Mouse (Mus musculus): ENCODE measurements around the gene Gm4792. TPM values are rescaled to one million over a fixed set of nuclear protein-coding genes. Genes with fewer than 3 reads are reported as not detected.

The Gm4792 gene
- polyA plus RNA-seq, 1 experiment from 2014 or later = not detected

DNA sequence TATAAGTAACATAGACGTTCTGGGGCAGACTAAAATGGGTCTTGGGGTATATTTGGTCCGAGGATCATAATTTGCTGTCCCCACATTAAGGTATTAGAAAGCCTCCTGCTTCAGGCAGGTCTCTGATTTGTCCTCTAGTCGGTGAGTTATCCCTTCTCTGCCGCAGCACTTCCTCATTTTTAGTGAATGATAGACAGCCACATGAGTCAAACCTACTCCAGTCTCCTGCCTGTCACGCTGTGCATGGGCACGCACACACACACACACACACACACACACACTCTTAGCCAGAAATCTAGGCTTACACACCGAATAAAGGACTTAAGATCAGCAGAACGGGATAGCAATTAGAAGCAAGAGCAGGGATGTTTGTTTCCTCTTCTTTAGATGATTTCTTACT is 34.8 kb upstream of the Gm4792 start:
- ATAC-seq (ENCODE audit: extremely low read depth, insufficient number of reproducible peaks, low FRiP score, low TSS enrichment) = no peak

DNA sequence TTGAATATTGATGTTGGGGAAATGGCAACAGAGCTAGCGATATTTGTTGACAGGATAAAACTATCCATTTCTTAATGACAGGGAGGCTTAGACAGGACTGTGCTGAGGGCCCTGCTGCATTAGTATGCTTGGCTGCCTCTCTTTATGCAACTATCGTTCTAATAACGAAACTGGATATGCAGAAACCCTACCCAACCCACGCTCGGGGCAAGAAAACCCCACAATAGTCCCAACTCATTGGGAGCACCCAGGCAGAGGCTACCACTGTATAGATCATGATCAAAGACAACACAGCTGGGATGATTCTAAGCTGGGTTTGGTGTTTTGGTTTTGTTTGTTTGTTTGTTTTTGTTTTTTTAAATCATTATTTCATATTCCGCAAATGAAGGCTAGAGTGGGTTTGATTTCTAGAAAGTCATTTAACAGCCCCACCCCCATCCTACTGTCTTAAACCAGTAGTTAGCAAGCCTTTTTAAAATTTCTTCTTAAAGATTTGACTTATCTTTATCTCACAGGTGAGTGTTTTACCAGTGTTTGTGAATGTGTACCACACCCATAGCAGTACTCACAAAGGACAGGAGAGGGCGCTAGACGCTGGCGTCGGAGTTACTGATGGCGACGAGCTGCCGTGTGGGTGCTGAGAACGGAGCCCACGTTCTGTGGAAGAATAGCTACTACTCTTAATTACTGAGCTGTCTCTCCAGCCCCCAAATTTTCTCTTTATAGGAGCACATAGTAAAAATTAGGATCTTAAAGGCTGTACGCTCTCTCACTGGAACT is 34.0 kb upstream of the Gm4792 start:
- no peaks in the 10 kb centered on the region for H3K9me3 ChIP-seq
- no peak overlapping the region for H3K4me3 ChIP-seq
- no peak for ATAC-seq (ENCODE audit: extremely low read depth, insufficient number of reproducible peaks, low FRiP score, low TSS enrichment)
- peaks cover 25% of the 10 kb centered on the region for H3K4me1 ChIP-seq
- no peak overlapping the region for H3K9ac ChIP-seq
- WGBS = 79% methylated on average over 16 of the region's 16 CpGs
- no peak overlapping the region for H3K27ac ChIP-seq (replicated peaks)
- H3K36me3 ChIP-seq = no peaks in the 10 kb centered on the region
- H3K27me3 ChIP-seq (replicated peaks) = no peaks in the 10 kb centered on the region
- H3K4me2 ChIP-seq = no peak overlapping the region

More for the DNA sequence above, 34.8 kb upstream of the Gm4792 start:
- Histone ChIP-seq H3K36me3 (no peaks in the 10 kb centered on the region), H3K27ac (replicated peaks) (no peak overlapping the region), H3K4me1 (peaks cover 25% of the 10 kb centered on the region), H3K9ac (no peak overlapping the region), H3K27me3 (replicated peaks) (no peaks in the 10 kb centered on the region), H3K4me2 (no peak overlapping the region), H3K9me3 (no peaks in the 10 kb centered on the region), H3K4me3 (no peak overlapping the region)
- WGBS = 76% methylated on average over 8 of the region's 8 CpGs

DNA sequence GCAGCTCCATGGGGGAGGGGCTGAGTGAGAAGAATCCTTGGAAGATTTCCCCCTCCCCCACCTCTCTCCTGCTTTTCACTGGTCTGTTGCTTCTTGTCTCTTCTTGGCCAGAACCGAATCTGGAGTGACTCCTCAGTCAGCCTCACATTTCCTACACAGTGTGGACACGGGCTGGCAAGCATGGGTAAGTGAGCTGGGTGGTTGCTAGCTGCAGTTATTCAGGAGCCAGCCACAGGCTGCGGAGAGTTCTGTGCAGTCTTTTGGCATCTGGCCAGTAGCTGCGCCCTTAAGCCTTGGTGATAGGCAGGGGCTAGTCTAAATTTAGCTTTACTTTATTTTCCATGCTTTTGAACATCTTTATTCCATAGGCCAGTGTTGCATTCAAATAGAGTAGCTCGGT is 31.5 kb upstream of the Gm4792 start:
- peak; percentile 44; the same call in 1 of the 2 replicates for ATAC-seq (ENCODE audit: extremely low read depth, insufficient number of reproducible peaks, low FRiP score, low TSS enrichment)
- Histone ChIP-seq H3K4me1 (peaks cover 31% of the 10 kb centered on the region), H3K4me3 (peak overlapping the region; percentile 1; the same call in 1 of the 2 replicates), H3K36me3 (no peaks in the 10 kb centered on the region), H3K4me2 (peak overlapping the region; percentile 59), H3K9ac (0 out of 2 replicates have a peak overlapping the region, but pooled peaks have one; percentile 28), H3K9me3 (peaks cover 3% of the 10 kb centered on the region; the same call in 1 of the 2 replicates), H3K27ac (replicated peaks) (peak overlapping the region; percentile 80), H3K27me3 (replicated peaks) (no peaks in the 10 kb centered on the region)
- WGBS = 13% methylated on average over 5 of the region's 5 CpGs

DNA sequence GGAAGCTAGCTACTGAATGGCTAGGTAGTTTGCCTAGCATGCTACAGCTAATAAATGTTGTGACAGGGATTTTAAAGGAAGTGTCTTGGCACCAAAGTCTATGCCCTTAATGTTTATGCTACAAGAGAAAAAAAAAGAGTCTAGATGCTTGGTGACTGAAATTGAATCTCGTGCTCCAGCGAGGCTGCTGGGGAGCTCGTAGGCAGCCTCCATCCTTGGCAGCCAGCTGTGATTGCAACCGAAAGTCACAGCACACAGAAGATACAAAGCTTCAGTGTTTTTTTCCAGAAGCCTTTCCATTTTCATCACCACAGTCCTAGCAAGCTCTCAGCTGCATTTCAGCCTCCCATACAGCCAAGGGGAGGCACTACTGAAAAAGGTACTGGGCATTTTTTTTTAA is 20.1 kb upstream of the Gm4792 start:
- no peaks in the 10 kb centered on the region for H3K4me1 ChIP-seq
- 50% methylated on average over 4 of the region's 4 CpGs for WGBS
- H3K4me2 ChIP-seq = no peak overlapping the region
- no peak overlapping the region for H3K4me3 ChIP-seq
- H3K9ac ChIP-seq = no peak overlapping the region
- peaks cover 3% of the 10 kb centered on the region for H3K27me3 ChIP-seq (replicated peaks)
- no peaks in the 10 kb centered on the region for H3K36me3 ChIP-seq
- ATAC-seq (ENCODE audit: extremely low read depth, insufficient number of reproducible peaks, low FRiP score, low TSS enrichment) = no peak
- no peak overlapping the region for H3K27ac ChIP-seq (replicated peaks)
- no peaks in the 10 kb centered on the region for H3K9me3 ChIP-seq

DNA sequence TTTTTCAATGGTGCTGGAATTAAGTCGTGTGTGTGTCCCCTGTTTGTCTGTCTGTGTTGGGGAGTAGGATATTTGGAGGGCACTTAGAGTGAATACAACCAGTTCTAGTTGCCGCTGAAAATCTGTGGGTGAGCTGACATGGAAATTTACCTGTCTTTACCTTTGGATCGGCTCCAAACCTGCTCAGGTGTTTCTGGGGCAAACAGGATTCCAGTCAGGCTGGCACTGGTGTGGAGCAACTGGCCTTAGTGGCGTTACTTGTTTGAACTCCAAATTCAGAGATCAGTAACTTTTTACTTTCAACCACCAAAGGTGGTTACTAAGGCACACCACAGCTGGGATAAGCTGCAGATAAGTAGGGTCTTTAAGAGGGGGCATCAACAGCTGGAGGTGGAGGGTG is 14.6 kb upstream of the Gm4792 start:
- peaks cover 8% of the 10 kb centered on the region; the same call in 1 of the 2 replicates for H3K4me1 ChIP-seq
- no peaks in the 10 kb centered on the region for H3K36me3 ChIP-seq
- H3K27me3 ChIP-seq (replicated peaks) = peaks cover 29% of the 10 kb centered on the region
- WGBS = 75% methylated on average over 4 of the region's 4 CpGs
- H3K4me3 ChIP-seq = no peak overlapping the region
- ATAC-seq (ENCODE audit: extremely low read depth, insufficient number of reproducible peaks, low FRiP score, low TSS enrichment) = no peak
- no peak overlapping the region for H3K27ac ChIP-seq (replicated peaks)
- no peak overlapping the region for H3K4me2 ChIP-seq
- H3K9me3 ChIP-seq = no peaks in the 10 kb centered on the region
- no peak overlapping the region for H3K9ac ChIP-seq

DNA sequence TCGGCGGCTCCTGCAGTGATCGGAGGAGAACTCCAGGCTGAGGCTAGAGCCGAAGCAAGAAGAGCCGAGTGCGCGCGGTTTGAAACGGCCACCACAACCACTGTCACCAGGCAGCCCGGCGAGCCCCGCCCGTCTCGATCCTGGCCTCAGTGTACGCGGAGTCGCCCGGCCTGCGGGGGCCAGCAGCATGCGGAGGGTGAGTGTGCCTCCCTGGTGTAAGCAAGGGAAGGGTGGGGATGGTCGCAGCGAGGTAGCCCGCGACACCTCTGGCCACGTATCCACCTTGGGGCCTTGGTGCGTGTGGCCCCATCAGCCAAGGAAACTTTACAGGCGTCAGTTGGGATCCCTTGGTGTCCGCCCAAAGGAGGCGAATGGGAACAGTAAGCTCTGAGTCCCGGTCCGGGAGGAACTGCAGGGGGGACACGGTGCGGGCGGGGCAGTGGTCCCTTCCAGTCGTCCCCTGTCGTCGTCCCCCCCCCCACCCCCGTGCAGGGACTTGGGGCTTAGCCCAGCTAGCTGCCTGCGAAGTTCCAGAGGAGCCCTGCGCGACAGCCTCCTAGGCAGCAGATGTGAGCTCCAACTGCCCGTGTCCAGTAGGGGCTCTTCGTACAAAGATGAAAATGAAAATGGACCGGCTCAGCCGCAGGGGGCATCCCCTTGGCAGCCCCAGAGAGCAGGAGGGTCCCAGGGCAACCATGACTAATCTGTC is 13.7 kb upstream of the Gm4792 start:
- Histone ChIP-seq H3K36me3 (no peaks in the 10 kb centered on the region), H3K4me3 (peak overlapping the region; percentile 57), H3K4me1 (peaks cover 8% of the 10 kb centered on the region; the same call in 1 of the 2 replicates), H3K9me3 (no peaks in the 10 kb centered on the region), H3K9ac (peak overlapping the region; percentile 77), H3K27me3 (replicated peaks) (peaks cover 29% of the 10 kb centered on the region), H3K4me2 (peak overlapping the region; percentile 91), H3K27ac (replicated peaks) (no peak overlapping the region)
- under 1% methylated on average over 45 of the region's 45 CpGs for WGBS
- no peak for ATAC-seq (ENCODE audit: extremely low read depth, insufficient number of reproducible peaks, low FRiP score, low TSS enrichment)

DNA sequence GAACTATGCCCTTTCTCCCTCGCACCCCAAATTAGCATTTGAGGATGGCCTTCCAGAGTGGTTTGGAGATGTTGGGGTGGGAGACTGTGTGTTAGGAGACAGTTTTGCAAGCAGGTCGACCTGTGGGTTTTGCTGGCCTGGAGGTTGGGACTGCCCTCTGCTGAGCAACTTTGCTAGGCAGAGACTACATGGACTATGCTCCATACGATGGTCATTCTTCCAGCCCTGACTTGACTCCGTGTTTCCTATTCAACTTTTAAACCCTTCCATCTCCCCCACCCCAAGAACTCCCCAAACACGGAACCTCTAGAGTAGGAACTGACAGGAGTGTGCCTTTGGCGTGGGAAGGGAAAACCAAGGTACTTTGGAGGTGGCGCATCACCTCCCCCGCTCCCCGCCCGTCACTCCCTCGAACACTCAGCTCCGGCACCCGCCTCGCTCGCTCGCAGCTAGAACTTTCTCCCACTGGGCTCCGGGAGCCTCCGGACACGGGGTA is 13.1 kb upstream of the Gm4792 start, which contains the start of gene Tmcc3:
Gene Tmcc3 (plus strand): TSS at position 439 of the 496 bp plus-strand sequence.
- WGBS = 3% methylated on average over 19 of the region's 19 CpGs
- Histone ChIP-seq H3K27me3 (replicated peaks) (peaks cover 29% of the 10 kb centered on the region), H3K4me2 (peak within 1 kb of the TSS; percentile 91), H3K9me3 (no peaks in the 10 kb centered on the region), H3K4me3 (peak within 1 kb of the TSS; percentile 57), H3K4me1 (peaks cover 8% of the 10 kb centered on the region; the same call in 1 of the 2 replicates), H3K27ac (replicated peaks) (no peak within 1 kb of the TSS), H3K9ac (peak within 1 kb of the TSS; percentile 77), H3K36me3 (no peaks in the 10 kb centered on the region)
- ATAC-seq (ENCODE audit: extremely low read depth, insufficient number of reproducible peaks, low FRiP score, low TSS enrichment) = no peak

DNA sequence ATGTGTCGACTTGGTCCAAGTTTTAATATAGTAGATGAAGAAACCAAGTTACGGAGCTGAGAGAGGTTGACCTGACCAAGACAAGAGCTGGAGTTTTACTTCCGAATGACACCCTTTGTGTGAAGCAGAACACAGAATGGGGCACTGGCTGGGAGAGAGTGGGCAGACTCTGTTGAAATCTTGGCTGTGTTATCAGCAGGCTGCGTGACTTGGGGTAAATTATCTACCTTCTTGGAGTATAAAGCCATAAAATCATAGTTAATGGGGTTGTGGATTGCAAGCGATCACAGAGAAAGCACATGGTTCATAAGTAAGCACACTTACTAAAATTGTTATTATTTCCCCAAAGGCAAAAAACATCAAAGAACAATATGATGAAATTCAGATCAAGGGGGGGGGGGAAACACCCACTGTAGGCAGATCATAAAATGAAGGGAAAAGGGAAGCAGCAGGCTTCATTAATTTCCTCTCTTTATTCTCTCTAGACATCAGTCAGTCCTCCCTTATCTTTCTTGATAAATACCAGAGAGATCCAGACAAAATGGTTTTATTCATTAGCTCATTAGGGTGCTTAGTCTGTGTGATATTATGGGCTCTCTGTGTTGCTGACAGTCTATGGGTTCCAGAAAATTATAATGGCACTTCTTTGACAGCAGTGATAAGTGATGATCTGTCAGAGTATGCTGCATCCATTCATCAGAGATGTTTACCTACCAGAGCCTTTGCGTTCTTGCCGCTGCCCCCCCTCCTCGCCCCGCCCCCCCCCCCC is 12.2 kb upstream of the Gm4792 start:
- WGBS = 42% methylated on average over 9 of the region's 9 CpGs
- H3K4me3 ChIP-seq = no peak overlapping the region
- H3K36me3 ChIP-seq = no peaks in the 10 kb centered on the region
- no peak overlapping the region for H3K9ac ChIP-seq
- H3K27ac ChIP-seq (replicated peaks) = no peak overlapping the region
- H3K4me1 ChIP-seq = peaks cover 8% of the 10 kb centered on the region; the same call in 1 of the 2 replicates
- H3K9me3 ChIP-seq = no peaks in the 10 kb centered on the region
- peaks cover 29% of the 10 kb centered on the region for H3K27me3 ChIP-seq (replicated peaks)
- ATAC-seq (ENCODE audit: extremely low read depth, insufficient number of reproducible peaks, low FRiP score, low TSS enrichment) = no peak
- H3K4me2 ChIP-seq = no peak overlapping the region

DNA sequence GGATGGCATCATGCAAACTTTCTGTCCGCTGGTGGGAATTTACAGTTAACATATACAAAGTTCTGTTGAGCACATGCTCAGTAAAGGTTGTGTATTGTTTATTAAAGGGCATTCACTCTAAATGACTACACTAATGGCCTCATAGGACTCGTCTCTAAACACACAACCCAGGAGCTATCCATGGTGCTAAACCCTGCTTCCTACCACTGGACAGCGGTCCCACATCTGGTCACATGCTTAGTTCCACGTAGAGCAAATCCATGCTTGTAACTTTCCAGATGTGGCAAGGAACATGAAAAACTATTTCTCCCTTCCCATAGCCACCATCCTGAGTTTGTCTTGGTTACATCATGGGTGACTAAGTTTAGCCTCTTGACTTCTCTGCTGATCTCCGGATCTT is 7.0 kb upstream of the Gm4792 start:
- no peak overlapping the region for H3K4me2 ChIP-seq
- H3K27me3 ChIP-seq (replicated peaks) = peaks cover 8% of the 10 kb centered on the region
- no peak overlapping the region for H3K27ac ChIP-seq (replicated peaks)
- no peaks in the 10 kb centered on the region for H3K9me3 ChIP-seq
- no peak for ATAC-seq (ENCODE audit: extremely low read depth, insufficient number of reproducible peaks, low FRiP score, low TSS enrichment)
- H3K36me3 ChIP-seq = no peaks in the 10 kb centered on the region
- H3K4me1 ChIP-seq = no peaks in the 10 kb centered on the region
- H3K4me3 ChIP-seq = no peak overlapping the region
- no peak overlapping the region for H3K9ac ChIP-seq
- WGBS = 43% methylated on average over 5 of the region's 5 CpGs

DNA sequence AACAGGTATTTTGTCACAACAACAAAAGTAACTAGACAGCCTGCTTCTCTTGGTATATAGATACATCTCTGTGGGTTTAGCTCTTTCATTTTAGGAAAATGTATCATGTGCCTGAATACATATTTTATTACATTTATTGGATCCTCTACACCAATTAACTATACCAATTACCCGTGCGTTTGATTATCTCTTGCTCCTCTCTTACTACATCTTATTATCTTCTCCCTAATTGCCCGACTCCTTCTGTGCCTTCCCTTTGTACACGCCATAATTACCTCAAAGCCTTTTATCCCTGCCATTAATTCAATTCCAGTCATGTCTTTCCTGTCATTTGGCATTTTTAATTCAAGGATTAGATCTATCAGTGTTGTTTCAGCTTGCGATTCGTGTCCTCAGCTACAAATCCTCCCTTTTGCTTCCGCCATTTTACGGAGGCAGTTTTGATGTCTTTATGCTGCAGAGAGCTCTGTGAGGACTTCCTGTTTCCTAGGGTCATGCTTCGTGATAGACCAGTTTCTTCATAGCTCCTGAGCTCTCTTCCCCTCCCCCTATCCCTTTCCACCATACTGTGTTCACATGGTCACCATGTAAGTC is 5.7 kb upstream of the Gm4792 start:
- Histone ChIP-seq H3K36me3 (no peaks in the 10 kb centered on the region), H3K27me3 (replicated peaks) (no peaks in the 10 kb centered on the region), H3K9me3 (no peaks in the 10 kb centered on the region), H3K9ac (no peak overlapping the region), H3K27ac (replicated peaks) (no peak overlapping the region), H3K4me1 (no peaks in the 10 kb centered on the region), H3K4me3 (no peak overlapping the region), H3K4me2 (no peak overlapping the region)
- no peak for ATAC-seq (ENCODE audit: extremely low read depth, insufficient number of reproducible peaks, low FRiP score, low TSS enrichment)
- WGBS = 70% methylated on average over 9 of the region's 9 CpGs
